Mouse (Mus musculus) forebrain, embryonic 10.5 days (tissue): Measurements from ENCODE around the gene Pdik1l. TPM values are rescaled to one million over a fixed set of nuclear protein-coding genes. Genes with fewer than 3 reads are reported as not detected.

Experiments used
- DNase-seq: peaks from one replicate; pipeline ENCODE4 v3.0.0-alpha.2; 2017; ENCODE audit warnings: low spot score; ENCODE audit errors: extremely low spot score
- H3K27ac ChIP-seq: fragments of 300-500 bp; sonication (generic); 2 replicates; pipeline ENCODE4 v1.5.1; 2016; ENCODE audit warnings: mild to moderate bottlenecking
- H3K27me3 ChIP-seq: fragments of 300-500 bp; sonication (generic); 2 replicates; pipeline ENCODE4 v1.6.1; 2016; ENCODE audit warnings: mild to moderate bottlenecking; ENCODE audit not compliant: poor library complexity, severe bottlenecking
- H3K36me3 ChIP-seq: fragments of 300-500 bp; sonication (generic); replicated peaks from 2 replicates; pipeline ENCODE4 v1.6.1; 2016; ENCODE audit warnings: mild to moderate bottlenecking, moderate library complexity
- H3K4me1 ChIP-seq: fragments of 300-500 bp; sonication (generic); 2 replicates; pipeline ENCODE4 v1.6.1; 2016
- H3K4me3 ChIP-seq: fragments of 300-500 bp; sonication (generic); 2 replicates; pipeline ENCODE4 v1.5.1; 2016; ENCODE audit warnings: mild to moderate bottlenecking, moderate library complexity
- H3K9me3 ChIP-seq: fragments of 300-500 bp; sonication (generic); 2 replicates; pipeline ENCODE4 v1.6.1; 2016; ENCODE audit warnings: mild to moderate bottlenecking, moderate library complexity
- WGBS: fragments of 180-500 bp; shearing (Covaris S2); methylation state at CpG from one replicate; pipeline ENCODE4 v1.1.7; 2016; 5-methylcytosine and 5-hydroxymethylcytosine counted together
- polyA plus RNA-seq: library from polyadenylated mRNA; unstranded; fragments of >200 nt; fragmentation: Nextera tagmentation; extraction: Ambion mirVana; gene quantifications from 2 replicates; pipeline ENCODE4 v1.2.1, GENCODE M21; 2016

The Pdik1l gene
- polyA plus RNA-seq = 21.7 and 22.0 TPM in 2 replicates

- Histone ChIP-seq H3K27ac (peak within 1 kb of the TSS; percentile 100), H3K4me1 (peaks cover 29% of the 10 kb centered on the region), H3K4me3 (peak within 1 kb of the TSS; percentile 91), H3K36me3 (peaks cover 27% of the 10 kb centered on the region), H3K9me3 (no peaks in the 10 kb centered on the region), H3K27me3 (0 out of 2 replicates have a peak, but pooled peaks cover under 1% of the 10 kb centered on the region)
- under 1% methylated on average over 43 of the region's 43 CpGs for WGBS
- peak; percentile 83 for DNase-seq
Measured at GRCm38 (mm10) chr4:134287575-134288025, at the start of gene Pdik1l. Gene Pdik1l, minus strand, starts transcription at chr4:134287895.

- no peaks in the 10 kb centered on the region for H3K27me3 ChIP-seq
- no peak overlapping the region for H3K4me3 ChIP-seq
- peaks cover 13% of the 10 kb centered on the region for H3K4me1 ChIP-seq
- no peak overlapping the region for H3K27ac ChIP-seq
- no peak for DNase-seq
- 71% methylated on average over 5 of the region's 5 CpGs for WGBS
- H3K36me3 ChIP-seq = no peaks in the 10 kb centered on the region
- H3K9me3 ChIP-seq = no peaks in the 10 kb centered on the region
Measured at GRCm38 (mm10) chr4:134330281-134330680, 42.6 kb upstream of the Pdik1l start.

GRCm38 (mm10) chr4:134328832-134329231, 41.1 kb upstream of the Pdik1l start:
- H3K4me3 ChIP-seq = no peak overlapping the region

GRCm38 (mm10) chr4:134328151-134328550, 40.5 kb upstream of the Pdik1l start:
- Histone ChIP-seq H3K9me3 (no peaks in the 10 kb centered on the region), H3K4me3 (no peak overlapping the region), H3K27ac (0 out of 2 replicates have a peak overlapping the region, but pooled peaks have one; percentile 8), H3K4me1 (peaks cover 13% of the 10 kb centered on the region), H3K27me3 (no peaks in the 10 kb centered on the region), H3K36me3 (no peaks in the 10 kb centered on the region)
- no peak for DNase-seq
- WGBS = 68% methylated on average over 8 of the region's 8 CpGs

More at GRCm38 (mm10) chr4:134328832-134329231, 41.1 kb upstream of the Pdik1l start:
- Histone ChIP-seq H3K4me1 (peaks cover 13% of the 10 kb centered on the region), H3K9me3 (no peaks in the 10 kb centered on the region), H3K27me3 (no peaks in the 10 kb centered on the region), H3K36me3 (no peaks in the 10 kb centered on the region), H3K27ac (no peak overlapping the region)
- 92% methylated on average over 8 of the region's 8 CpGs for WGBS
- DNase-seq = no peak

- DNase-seq = no peak
- H3K9me3 ChIP-seq = no peaks in the 10 kb centered on the region
- H3K36me3 ChIP-seq = no peaks in the 10 kb centered on the region
- H3K4me3 ChIP-seq = no peak overlapping the region
- 0 out of 2 replicates have a peak overlapping the region, but pooled peaks have one; percentile 12 for H3K27ac ChIP-seq
- WGBS = 64% methylated on average over 5 of the region's 5 CpGs
- no peaks in the 10 kb centered on the region for H3K27me3 ChIP-seq
- peaks cover 13% of the 10 kb centered on the region for H3K4me1 ChIP-seq
Measured at GRCm38 (mm10) chr4:134326859-134327530, 39.3 kb upstream of the Pdik1l start.

GRCm38 (mm10) chr4:134324655-134325054, 37.0 kb upstream of the Pdik1l start:
- Histone ChIP-seq H3K4me3 (no peak overlapping the region), H3K4me1 (peaks cover 13% of the 10 kb centered on the region), H3K9me3 (no peaks in the 10 kb centered on the region), H3K27me3 (no peaks in the 10 kb centered on the region), H3K27ac (no peak overlapping the region), H3K36me3 (no peaks in the 10 kb centered on the region)
- WGBS = 91% methylated on average over 5 of the region's 5 CpGs
- DNase-seq = no peak

GRCm38 (mm10) chr4:134321524-134321923, 33.8 kb upstream of the Pdik1l start:
- H3K36me3 ChIP-seq = no peaks in the 10 kb centered on the region
- no peaks in the 10 kb centered on the region for H3K4me1 ChIP-seq
- H3K27ac ChIP-seq = no peak overlapping the region
- H3K27me3 ChIP-seq = no peaks in the 10 kb centered on the region
- DNase-seq = no peak
- no peaks in the 10 kb centered on the region for H3K9me3 ChIP-seq
- H3K4me3 ChIP-seq = no peak overlapping the region
- WGBS = 69% methylated on average over 3 of the region's 3 CpGs

GRCm38 (mm10) chr4:134319674-134320073, 32.0 kb upstream of the Pdik1l start:
- Histone ChIP-seq H3K4me3 (no peak overlapping the region), H3K4me1 (peaks cover 10% of the 10 kb centered on the region), H3K27ac (no peak overlapping the region), H3K9me3 (no peaks in the 10 kb centered on the region), H3K36me3 (no peaks in the 10 kb centered on the region), H3K27me3 (no peaks in the 10 kb centered on the region)
- WGBS = 78% methylated on average over 5 of the region's 5 CpGs
- DNase-seq = no peak

GRCm38 (mm10) chr4:134319074-134319473, 31.4 kb upstream of the Pdik1l start:
- no peak for DNase-seq
- no peak overlapping the region for H3K27ac ChIP-seq
- no peak overlapping the region for H3K4me3 ChIP-seq
- no peaks in the 10 kb centered on the region for H3K9me3 ChIP-seq
- no peaks in the 10 kb centered on the region for H3K36me3 ChIP-seq
- H3K27me3 ChIP-seq = no peaks in the 10 kb centered on the region
- WGBS = 88% methylated on average over 5 of the region's 5 CpGs
- H3K4me1 ChIP-seq = peaks cover 13% of the 10 kb centered on the region

GRCm38 (mm10) chr4:134316390-134316789, 28.7 kb upstream of the Pdik1l start:
- H3K9me3 ChIP-seq = peaks cover 7% of the 10 kb centered on the region
- no peaks in the 10 kb centered on the region for H3K27me3 ChIP-seq
- H3K36me3 ChIP-seq = no peaks in the 10 kb centered on the region
- no peak for DNase-seq
- H3K4me1 ChIP-seq = peaks cover 13% of the 10 kb centered on the region
- WGBS = 55% methylated on average over 16 of the region's 16 CpGs
- H3K27ac ChIP-seq = no peak overlapping the region
- H3K4me3 ChIP-seq = no peak overlapping the region

GRCm38 (mm10) chr4:134315470-134315869, 27.8 kb upstream of the Pdik1l start:
- H3K4me3 ChIP-seq = no peak overlapping the region
- H3K27me3 ChIP-seq = no peaks in the 10 kb centered on the region
- 0 out of 2 replicates have a peak overlapping the region, but pooled peaks have one; percentile 18 for H3K27ac ChIP-seq
- 71% methylated on average over 9 of the region's 9 CpGs for WGBS
- no peaks in the 10 kb centered on the region for H3K36me3 ChIP-seq
- H3K4me1 ChIP-seq = peaks cover 13% of the 10 kb centered on the region
- peaks cover 7% of the 10 kb centered on the region for H3K9me3 ChIP-seq
- no peak for DNase-seq

- H3K4me1 ChIP-seq = peaks cover 13% of the 10 kb centered on the region
- no peak for DNase-seq
- 49% methylated on average over 11 of the region's 11 CpGs for WGBS
- H3K27ac ChIP-seq = 0 out of 2 replicates have a peak within 1 kb of the TSS, but pooled peaks have one; percentile 18
- no peaks in the 10 kb centered on the region for H3K27me3 ChIP-seq
- H3K9me3 ChIP-seq = peaks cover 7% of the 10 kb centered on the region
- H3K4me3 ChIP-seq = no peak within 1 kb of the TSS
- no peaks in the 10 kb centered on the region for H3K36me3 ChIP-seq
Measured at GRCm38 (mm10) chr4:134314876-134315275, 27.2 kb upstream of the Pdik1l start, which contains the start of gene Trim63. Gene Trim63, plus strand, starts transcription at chr4:134315120.

GRCm38 (mm10) chr4:134314081-134314655, 26.5 kb upstream of the Pdik1l start:
- DNase-seq = no peak
- Histone ChIP-seq H3K4me1 (peaks cover 13% of the 10 kb centered on the region), H3K9me3 (peaks cover 7% of the 10 kb centered on the region), H3K4me3 (no peak overlapping the region), H3K36me3 (no peaks in the 10 kb centered on the region), H3K27me3 (no peaks in the 10 kb centered on the region), H3K27ac (no peak overlapping the region)
- WGBS = 89% methylated on average over 4 of the region's 4 CpGs
